In the genomic region with DNA sequence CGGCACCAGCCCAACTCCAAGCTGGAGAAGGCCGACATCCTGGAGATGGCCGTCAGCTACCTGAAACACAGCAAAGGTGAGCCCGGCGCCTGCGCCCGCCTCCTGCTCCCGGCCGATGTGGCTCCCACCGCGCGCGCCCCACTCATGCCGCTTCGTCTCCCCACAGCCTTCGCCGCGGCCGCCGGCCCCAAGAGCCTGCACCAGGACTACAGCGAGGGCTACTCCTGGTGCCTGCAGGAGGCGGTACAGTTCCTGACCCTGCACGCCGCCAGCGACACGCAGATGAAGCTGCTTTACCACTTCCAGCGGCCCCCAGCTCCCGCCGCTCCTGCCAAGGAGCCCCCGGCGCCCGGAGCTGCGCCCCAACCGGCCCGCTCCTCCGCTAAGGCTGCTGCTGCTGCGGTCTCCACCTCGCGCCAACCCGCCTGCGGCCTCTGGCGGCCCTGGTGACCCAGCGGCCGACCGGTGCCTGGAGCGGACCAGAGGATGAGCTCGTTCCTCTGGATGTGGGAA, we compare ENCODE assay signal across 8 mouse cellular contexts. TPM values are rescaled to one million over a fixed set of nuclear protein-coding genes. Genes with fewer than 3 reads are reported as not detected.
A peak's percentile ranks its signal among the peaks of the same experiment; 100 is the strongest.
DNase-seq lines count a peak whose midpoint lies in the region; ATAC-seq and TF ChIP-seq lines count a peak whose summit lies in the region.

No protein-coding gene starts in this region.

- peak overlapping the region; percentile 40 for H3K27ac ChIP-seq in gastrocnemius, adult 2 months
- peak overlapping the region; percentile 56 for H3K27ac ChIP-seq in embryonic facial prominence, embryonic 11.5 days (replicated peaks; ENCODE audit: low read depth, low read length)
- H3K27ac ChIP-seq in hindbrain, embryonic 11.5 days (ENCODE audit: low read depth, low read length) = peak overlapping the region; percentile 98
- no peak overlapping the region for H3K27ac ChIP-seq in liver, embryonic 14.5 days
- H3K27ac ChIP-seq in olfactory bulb, adult 2 months (ENCODE audit: insufficient read depth, low read depth, low read length) = peak overlapping the region; percentile 71

- H3K9ac ChIP-seq in embryonic facial prominence, embryonic 11.5 days (replicated peaks; ENCODE audit: low read length) = peak overlapping the region; percentile 69
- H3K9ac ChIP-seq in hindbrain, embryonic 11.5 days (ENCODE audit: low read depth, low read length) = peak overlapping the region; percentile 97
- H3K9ac ChIP-seq in liver, embryonic 14.5 days (replicated peaks) = no peak overlapping the region

- under 1% methylated on average over 44 of the region's 47 CpGs for WGBS in embryonic facial prominence, embryonic 11.5 days
- whole genome bisulfite sequencing in hindbrain, embryonic 11.5 days = under 1% methylated on average over 42 of the region's 47 CpGs
- 1% methylated on average over 47 of the region's 47 CpGs for WGBS in liver, embryonic 14.5 days (ENCODE audit: insufficient replicate concordance)
- 1% methylated on average over 46 of the region's 47 CpGs for WGBS in olfactory bulb, adult 2 months

- peaks cover 57% of the 10 kb centered on the region for H3K27me3 ChIP-seq in embryonic facial prominence, embryonic 11.5 days (ENCODE audit: control insufficient read depth, insufficient read depth, low read length)
- H3K27me3 ChIP-seq in hindbrain, embryonic 11.5 days (ENCODE audit: control insufficient read depth, insufficient read depth, low read length) = peaks cover 15% of the 10 kb centered on the region
- H3K27me3 ChIP-seq in liver, embryonic 14.5 days (ENCODE audit: control insufficient read depth, insufficient read depth, low read length) = peaks cover 70% of the 10 kb centered on the region

- ATAC-seq in embryonic facial prominence, embryonic 11.5 days (replicated peaks; ENCODE audit: insufficient number of reproducible peaks, low FRiP score, low TSS enrichment, low read depth) = no peak
- ATAC-seq in hindbrain, embryonic 11.5 days (ENCODE audit: low FRiP score) = no peak
- ATAC-seq in liver, embryonic 14.5 days (ENCODE audit: insufficient read depth) = no peak
- no peak for ATAC-seq in erythroid progenitor cell, adult 5-6 weeks (replicated peaks; ENCODE audit: low FRiP score, poor library complexity, severe bottlenecking)

- TF ChIP-seq POLR2A in olfactory bulb, adult 2 months (IDR thresholded peaks at IDR 0.05; ENCODE audit: insufficient read depth, low read depth, low read length) = no peak

- no peaks in the 10 kb centered on the region for H3K9me3 ChIP-seq in embryonic facial prominence, embryonic 11.5 days (replicated peaks; ENCODE audit: control insufficient read depth, low read length)
- no peaks in the 10 kb centered on the region for H3K9me3 ChIP-seq in hindbrain, embryonic 11.5 days (ENCODE audit: control insufficient read depth, low read length)
- H3K9me3 ChIP-seq in liver, embryonic 14.5 days (ENCODE audit: control insufficient read depth, low read length) = no peaks in the 10 kb centered on the region

- peaks cover 39% of the 10 kb centered on the region for H3K4me1 ChIP-seq in embryonic facial prominence, embryonic 11.5 days (ENCODE audit: control insufficient read depth, insufficient read depth, low read length)
- H3K4me1 ChIP-seq in hindbrain, embryonic 11.5 days (replicated peaks; ENCODE audit: control insufficient read depth, insufficient read depth, low read length) = peaks cover 42% of the 10 kb centered on the region
- peaks cover 8 to 17% of the 10 kb centered on the region in 2 experiments for H3K4me1 ChIP-seq in liver, embryonic 14.5 days (replicated peaks; ENCODE audit: control insufficient read depth in 2 of 2, insufficient read depth in 2 of 2, low read length in 1 of 2)
- peaks cover 51% of the 10 kb centered on the region for H3K4me1 ChIP-seq in olfactory bulb, adult 2 months (ENCODE audit: control insufficient read depth, insufficient read depth, low read length)

- peak overlapping the region; percentile 79 for H3K4me2 ChIP-seq in embryonic facial prominence, embryonic 11.5 days (ENCODE audit: low read depth, low read length)
- H3K4me2 ChIP-seq in hindbrain, embryonic 11.5 days (replicated peaks; ENCODE audit: low read depth, low read length) = peak overlapping the region; percentile 79
- H3K4me2 ChIP-seq in liver, embryonic 14.5 days (ENCODE audit: low read depth) = peak overlapping the region; percentile 6

- peak; percentile 71 for DNase-seq in gastrocnemius, adult 2 months
- no peak for DNase-seq in gastrocnemius, adult 8-10 months (ENCODE audit: low spot score in 2 of 2)
- DNase-seq in ES-CJ7 (ENCODE audit: low read depth, low spot score) = peak; percentile 55
- no peak for DNase-seq in embryonic facial prominence, embryonic 11.5 days (ENCODE audit: low spot score)
- peak; percentile 70 for DNase-seq in hindbrain, embryonic 11.5 days (ENCODE audit: low spot score)
- DNase-seq in liver, embryonic 14.5 days (ENCODE audit: low read depth in 3 of 3, low spot score in 3 of 3) = no peak

- no peaks in the 10 kb centered on the region for H3K36me3 ChIP-seq in embryonic facial prominence, embryonic 11.5 days (replicated peaks; ENCODE audit: control insufficient read depth, insufficient read depth, low read depth, low read length)
- H3K36me3 ChIP-seq in hindbrain, embryonic 11.5 days (ENCODE audit: control insufficient read depth, insufficient read depth, low read length) = no peaks in the 10 kb centered on the region
- H3K36me3 ChIP-seq in liver, embryonic 14.5 days (replicated peaks; ENCODE audit: control insufficient read depth, insufficient read depth, low read depth) = peaks cover 5% of the 10 kb centered on the region

- peak; percentile 44 for TF ChIP-seq CTCF in gastrocnemius, adult 2 months (IDR thresholded peaks at IDR 0.05)
- peak; percentile 26; the same call in 1 of the 2 replicates for TF ChIP-seq CTCF in liver, embryonic 14.5 days (IDR thresholded peaks at IDR 0.05; ENCODE audit: low read depth)
- no peak for TF ChIP-seq CTCF in olfactory bulb, adult 2 months (IDR thresholded peaks at IDR 0.05; ENCODE audit: insufficient read depth, low read depth, low read length)

- no peak for TF ChIP-seq EP300 in liver, embryonic 14.5 days (IDR thresholded peaks at IDR 0.05; ENCODE audit: low read depth)

- intact Hi-C loops in gastrocnemius, adult 2 months (cut with DNase I) = loop anchor here (5.0 kb wide), 2 partner anchors 84 to 106 kb away; a partner anchor contains a TSS

- peak overlapping the region; percentile 82 for H3K4me3 ChIP-seq in gastrocnemius, adult 2 months
- peak overlapping the region; percentile 48 for H3K4me3 ChIP-seq in embryonic facial prominence, embryonic 11.5 days (ENCODE audit: low read depth, low read length)
- peak overlapping the region; percentile 84 for H3K4me3 ChIP-seq in hindbrain, embryonic 11.5 days (ENCODE audit: low read depth, low read length)
- peak overlapping the region in 1 of 2 experiments; percentile 11; a peak in 1 of 4 replicates for H3K4me3 ChIP-seq in liver, embryonic 14.5 days (ENCODE audit: insufficient read depth in 1 of 2, low read depth in 2 of 2, low read length in 2 of 2)
- H3K4me3 ChIP-seq in olfactory bulb, adult 2 months (ENCODE audit: insufficient read depth, low read depth, low read length) = peak overlapping the region; percentile 69

RNA-seq across cellular contexts. Expression of a gene that starts 0.6 kb away (rescaled TPM):
- total RNA-seq in gastrocnemius, adult 2 months (2021) = not detected
- not detected for total RNA-seq in gastrocnemius, adult 8-10 months (2022)
- 35.4 and 47.4 TPM in 2 replicates for polyA plus RNA-seq in embryonic facial prominence, embryonic 11.5 days (2014; fragmentation: Nextera tagmentation; extraction: Ambion mirVana)
- polyA plus RNA-seq in hindbrain, embryonic 11.5 days (2014; fragmentation: Nextera tagmentation; extraction: Ambion mirVana) = 159 and 269 TPM in 2 replicates
- 0.04 and 0.16 TPM in 2 replicates for polyA plus RNA-seq in liver, embryonic 14.5 days (2012; rRNA removed)
- not detected in 2 replicates for polyA plus RNA-seq in liver, embryonic 14.5 days (2014; fragmentation: Nextera tagmentation; extraction: Ambion mirVana)
- not detected in 2 replicates for polyA plus RNA-seq in olfactory bulb, adult 2 months (2012; ENCODE audit: insufficient read depth, insufficient read length, low replicate concordance, missing spikeins)
- total RNA-seq in erythroid progenitor cell, adult 5-6 weeks (2015; ENCODE audit: low replicate concordance) = not detected in 2 replicates
- total RNA-seq in erythroid progenitor cell, adult 5-6 weeks (2017; ENCODE audit: low replicate concordance) = not detected in 2 replicates

RNA-seq across cellular contexts. Expression of a gene that starts 2.6 kb away (rescaled TPM):
- 10 to 100 TPM; 33.8 to 43.6 TPM for total RNA-seq in gastrocnemius, adult 2 months (2021)
- total RNA-seq in gastrocnemius, adult 8-10 months (2022) = 10 to 100 TPM; 28.2 to 31.7 (median 31.5) TPM
- 43.6 and 48.8 TPM in 2 replicates for polyA plus RNA-seq in embryonic facial prominence, embryonic 11.5 days (2014; fragmentation: Nextera tagmentation; extraction: Ambion mirVana)
- polyA plus RNA-seq in hindbrain, embryonic 11.5 days (2014; fragmentation: Nextera tagmentation; extraction: Ambion mirVana) = 31.5 and 37.4 TPM in 2 replicates
- 27.9 and 32.5 TPM in 2 replicates for polyA plus RNA-seq in liver, embryonic 14.5 days (2012; rRNA removed)
- polyA plus RNA-seq in liver, embryonic 14.5 days (2014; fragmentation: Nextera tagmentation; extraction: Ambion mirVana) = 19.5 and 21.6 TPM in 2 replicates
- not detected in 2 replicates for polyA plus RNA-seq in olfactory bulb, adult 2 months (2012; ENCODE audit: insufficient read depth, insufficient read length, low replicate concordance, missing spikeins)
- total RNA-seq in erythroid progenitor cell, adult 5-6 weeks (2015; ENCODE audit: low replicate concordance) = 61.3 and 78.0 TPM in 2 replicates
- 40.0 and 50.1 TPM in 2 replicates for total RNA-seq in erythroid progenitor cell, adult 5-6 weeks (2017; ENCODE audit: low replicate concordance)

RNA-seq across cellular contexts. Expression of a gene that starts 32.9 kb away (rescaled TPM):
- total RNA-seq in gastrocnemius, adult 2 months (2021) = 1 to 10 TPM; 1.1 to 2.5 TPM
- 1 to 10 TPM; 1.2 to 3.5 (median 1.9) TPM for total RNA-seq in gastrocnemius, adult 8-10 months (2022)
- 0.35 and 0.71 TPM in 2 replicates for polyA plus RNA-seq in embryonic facial prominence, embryonic 11.5 days (2014; fragmentation: Nextera tagmentation; extraction: Ambion mirVana)
- polyA plus RNA-seq in hindbrain, embryonic 11.5 days (2014; fragmentation: Nextera tagmentation; extraction: Ambion mirVana) = 1.0 and 1.1 TPM in 2 replicates
- polyA plus RNA-seq in liver, embryonic 14.5 days (2012; rRNA removed) = 122 and 308 TPM in 2 replicates
- polyA plus RNA-seq in liver, embryonic 14.5 days (2014; fragmentation: Nextera tagmentation; extraction: Ambion mirVana) = 37.0 and 38.7 TPM in 2 replicates
- not detected in 2 replicates for polyA plus RNA-seq in olfactory bulb, adult 2 months (2012; ENCODE audit: insufficient read depth, insufficient read length, low replicate concordance, missing spikeins)
- 845 and 899 TPM in 2 replicates for total RNA-seq in erythroid progenitor cell, adult 5-6 weeks (2015; ENCODE audit: low replicate concordance)
- 775 and 1,097 TPM in 2 replicates for total RNA-seq in erythroid progenitor cell, adult 5-6 weeks (2017; ENCODE audit: low replicate concordance)

Comparison
In these comparisons a context has a peak if more than half of its experiments do, and no peak if none do; other contexts are left out.
1. DNase-seq: peak in gastrocnemius, adult 2 months (single experiment), ES-CJ7 (single experiment) and hindbrain, embryonic 11.5 days (single experiment); none in gastrocnemius, adult 8-10 months (0 of 2), embryonic facial prominence, embryonic 11.5 days (single experiment) and liver, embryonic 14.5 days (0 of 3).
2. H3K4me2 ChIP-seq: peak in every context shown above with its lines; median percentile 79 in embryonic facial prominence, embryonic 11.5 days; 79 in hindbrain, embryonic 11.5 days; 6 in liver, embryonic 14.5 days.
3. RNA of a gene that starts 0.6 kb away (polyA plus RNA-seq): 159 to 269 TPM in hindbrain, embryonic 11.5 days and 35.4 to 47.4 TPM in embryonic facial prominence, embryonic 11.5 days; 0.04 to 0.16 TPM in liver, embryonic 14.5 days and not detected in olfactory bulb, adult 2 months; every median in the first group is over 10 times any median in the second.
4. RNA of a gene that starts 2.6 kb away (polyA plus RNA-seq): 43.6 to 48.8 TPM in embryonic facial prominence, embryonic 11.5 days, 19.5 to 32.5 TPM in liver, embryonic 14.5 days and 31.5 to 37.4 TPM in hindbrain, embryonic 11.5 days; not detected in olfactory bulb, adult 2 months; every median in the first group is over 10 times any median in the second.
5. RNA of a gene that starts 32.9 kb away (polyA plus RNA-seq): 37.0 to 308 TPM in liver, embryonic 14.5 days; 1.0 to 1.1 TPM in hindbrain, embryonic 11.5 days, 0.35 to 0.71 TPM in embryonic facial prominence, embryonic 11.5 days and not detected in olfactory bulb, adult 2 months; every median in the first group is over 10 times any median in the second.